Mouse (Mus musculus) erythroblast, embryonic 14.5 days (primary cell): Measurements from ENCODE around the gene Lgals4. TPM values are rescaled to one million over a fixed set of nuclear protein-coding genes. Genes with fewer than 3 reads are reported as not detected.

Source experiments
- H3K27me3 ChIP-seq: 2 replicates; pipeline ENCODE4 v1.6.1; 2012; ENCODE audit warnings: inconsistent platforms; ENCODE audit not compliant: control insufficient read depth
- H3K36me3 ChIP-seq: 2 replicates; pipeline ENCODE4 v1.6.1; 2012; ENCODE audit warnings: mild to moderate bottlenecking, inconsistent platforms; ENCODE audit not compliant: control insufficient read depth
- H3K4me1 ChIP-seq: 2 replicates; pipeline ENCODE4 v1.6.1; 2012; ENCODE audit warnings: inconsistent platforms; ENCODE audit not compliant: control insufficient read depth
- H3K4me3 ChIP-seq: replicated peaks from 2 replicates; pipeline ENCODE3; 2012; ENCODE audit warnings: moderate library complexity, mild to moderate bottlenecking, inconsistent platforms
- H3K9me3 ChIP-seq: 2 replicates; pipeline ENCODE4 v1.6.1; 2012; ENCODE audit warnings: low read length, inconsistent platforms, mixed read lengths; ENCODE audit not compliant: control insufficient read depth
- GATA1 ChIP-seq: IDR thresholded peaks from 2 replicates; pipeline ENCODE4 v1.6.1; 2012; ENCODE audit warnings: low read length, inconsistent platforms, mixed read lengths
- TAL1 ChIP-seq: IDR thresholded peaks from 3 replicates; pipeline ENCODE4 v1.6.1; 2012; ENCODE audit warnings: low read length, inconsistent platforms, mixed read lengths
- polyA plus RNA-seq: library from polyadenylated mRNA; stranded (reverse); fragments of >175 nt; gene quantifications from 2 replicates; pipeline ENCODE4 v1.2.3, GENCODE M21; 2012

The Lgals4 gene
- polyA plus RNA-seq, 1 experiment: 0.17 TPM

DNA sequence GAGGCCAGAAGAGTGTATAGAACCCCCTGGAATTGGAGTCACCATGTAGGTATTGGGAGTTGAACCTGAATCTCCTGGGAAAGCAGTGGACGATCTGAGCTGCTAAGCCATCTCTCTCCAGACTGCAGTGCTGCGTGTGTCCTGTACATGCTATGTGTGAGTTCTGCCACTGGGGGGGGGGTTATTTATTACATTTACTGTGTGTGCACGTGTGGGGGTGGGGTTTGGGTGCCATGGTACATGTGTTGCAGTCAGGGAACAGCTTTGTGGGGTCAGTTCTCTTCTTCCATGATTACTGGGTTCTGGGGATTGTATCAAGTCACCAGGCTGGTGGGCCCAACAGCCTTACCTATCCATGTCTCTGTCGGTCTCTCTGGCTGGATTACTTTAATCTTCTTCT is 26.8 kb upstream of the Lgals4 start:
- H3K4me1 ChIP-seq: peaks cover 53% of the 10 kb centered on the region

DNA sequence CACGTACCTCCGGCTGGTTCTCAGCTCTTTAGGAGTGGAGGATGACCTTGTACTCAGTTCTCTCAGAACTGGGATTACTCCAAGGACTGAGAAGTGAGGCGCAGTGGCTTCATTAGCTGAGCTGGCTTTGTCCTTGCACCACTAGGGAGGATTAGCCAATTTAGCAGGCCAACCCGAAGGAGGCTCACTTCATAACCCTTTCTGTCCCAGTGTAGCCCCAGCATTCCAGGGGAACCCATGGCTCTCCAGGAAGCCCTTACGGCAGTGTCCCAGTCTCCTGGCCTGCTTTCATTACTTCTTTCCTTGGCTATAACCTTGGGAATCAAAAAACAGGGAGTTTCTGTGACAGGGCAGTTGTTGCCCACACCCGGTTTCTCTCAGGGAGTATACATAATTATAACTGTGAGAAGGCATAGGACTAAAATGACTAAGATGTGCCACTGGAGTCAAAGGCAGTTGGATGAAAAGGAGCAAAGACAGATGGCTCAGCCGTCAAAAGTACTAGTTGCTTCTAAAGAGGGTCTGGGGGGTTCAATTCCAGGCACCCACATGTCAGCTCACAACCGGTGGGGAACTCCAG is 25.9 kb upstream of the Lgals4 start:
- peaks cover 11% of the 10 kb centered on the region for H3K36me3 ChIP-seq
- TF ChIP-seq TAL1 (no peak), GATA1 (no peak)

More for the DNA sequence above, 26.8 kb upstream of the Lgals4 start:
- H3K4me3 ChIP-seq: no peak overlapping the region
- no peaks in the 10 kb centered on the region for H3K9me3 ChIP-seq
- no peak for TF ChIP-seq TAL1
- no peak for TF ChIP-seq GATA1
- no peaks in the 10 kb centered on the region for H3K27me3 ChIP-seq
- peaks cover 2% of the 10 kb centered on the region for H3K36me3 ChIP-seq

DNA sequence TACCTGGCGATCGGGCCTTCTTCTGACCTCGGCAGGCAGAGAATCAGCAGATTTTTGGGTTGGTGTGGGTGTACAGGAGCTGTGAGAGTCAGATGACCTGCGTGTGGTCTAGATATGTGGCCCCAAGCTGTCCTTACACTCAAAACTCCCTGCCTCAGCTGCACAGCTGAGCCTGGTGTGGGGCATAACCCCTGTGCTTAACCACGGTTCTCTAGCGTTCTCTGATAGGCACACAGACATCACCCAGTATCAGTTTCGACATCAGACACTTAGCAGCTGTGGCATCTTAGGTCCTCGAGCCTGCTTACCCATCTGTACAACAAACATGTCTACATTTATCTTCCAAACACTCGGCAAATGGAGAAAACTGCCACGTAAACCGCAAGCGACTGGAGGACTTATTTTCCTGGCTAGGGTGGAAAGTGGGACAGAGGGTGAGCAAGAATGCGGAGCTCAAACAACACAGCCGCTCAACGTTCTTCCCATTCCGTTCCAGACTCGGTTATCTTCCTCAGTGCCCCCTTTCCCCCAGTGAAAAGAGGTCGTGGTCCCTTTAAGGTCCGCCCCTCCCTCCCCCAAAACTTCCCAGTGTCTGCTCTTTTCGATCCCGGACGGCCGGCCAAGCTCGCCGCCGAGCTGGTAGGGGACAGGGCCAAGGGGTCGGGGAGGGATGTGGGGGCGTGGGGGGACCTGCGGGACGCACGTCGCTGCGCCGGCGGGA is 25.3 kb upstream of the Lgals4 start, which contains the start of gene Hnrnpl:
Gene Hnrnpl, plus strand, starts transcription at position 321 of the 721 bp plus-strand sequence.
- TF ChIP-seq GATA1 (no peak), TAL1 (no peak)
- Histone ChIP-seq H3K4me1 (peaks cover 55% of the 10 kb centered on the region), H3K9me3 (no peaks in the 10 kb centered on the region), H3K4me3 (peak within 1 kb of the TSS; percentile 93), H3K27me3 (no peaks in the 10 kb centered on the region), H3K36me3 (peaks cover 17% of the 10 kb centered on the region)

More for the DNA sequence above, 25.9 kb upstream of the Lgals4 start:
- Histone ChIP-seq H3K4me3 (peak overlapping the region; percentile 93), H3K4me1 (peaks cover 55% of the 10 kb centered on the region), H3K9me3 (no peaks in the 10 kb centered on the region), H3K27me3 (no peaks in the 10 kb centered on the region)

DNA sequence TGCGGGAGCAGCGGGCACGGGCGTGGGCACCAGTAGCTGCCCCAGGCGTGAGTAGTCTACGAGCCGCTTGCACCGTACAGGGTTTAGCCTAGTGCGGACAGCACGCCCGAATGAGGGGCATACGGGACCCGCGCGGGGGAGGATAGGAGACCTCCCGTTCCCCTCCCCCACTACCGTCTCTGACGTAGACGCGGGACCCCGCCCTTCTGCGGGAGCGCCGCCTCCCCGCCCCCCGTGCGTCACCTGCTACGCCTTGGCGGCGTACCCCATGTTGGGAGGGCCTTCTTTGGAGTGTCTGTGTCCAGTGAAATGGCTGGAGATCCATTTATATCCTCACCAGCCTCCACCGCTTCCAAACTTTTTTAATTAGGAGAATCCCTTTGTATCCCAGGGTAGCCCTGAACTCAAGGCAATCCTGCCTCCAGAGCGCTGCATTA is 24.7 kb upstream of the Lgals4 start:
- no peak for TF ChIP-seq TAL1
- no peak for TF ChIP-seq GATA1
- Histone ChIP-seq H3K4me1 (peaks cover 55% of the 10 kb centered on the region), H3K36me3 (peaks cover 23% of the 10 kb centered on the region), H3K4me3 (peak overlapping the region; percentile 93), H3K9me3 (no peaks in the 10 kb centered on the region), H3K27me3 (no peaks in the 10 kb centered on the region)

DNA sequence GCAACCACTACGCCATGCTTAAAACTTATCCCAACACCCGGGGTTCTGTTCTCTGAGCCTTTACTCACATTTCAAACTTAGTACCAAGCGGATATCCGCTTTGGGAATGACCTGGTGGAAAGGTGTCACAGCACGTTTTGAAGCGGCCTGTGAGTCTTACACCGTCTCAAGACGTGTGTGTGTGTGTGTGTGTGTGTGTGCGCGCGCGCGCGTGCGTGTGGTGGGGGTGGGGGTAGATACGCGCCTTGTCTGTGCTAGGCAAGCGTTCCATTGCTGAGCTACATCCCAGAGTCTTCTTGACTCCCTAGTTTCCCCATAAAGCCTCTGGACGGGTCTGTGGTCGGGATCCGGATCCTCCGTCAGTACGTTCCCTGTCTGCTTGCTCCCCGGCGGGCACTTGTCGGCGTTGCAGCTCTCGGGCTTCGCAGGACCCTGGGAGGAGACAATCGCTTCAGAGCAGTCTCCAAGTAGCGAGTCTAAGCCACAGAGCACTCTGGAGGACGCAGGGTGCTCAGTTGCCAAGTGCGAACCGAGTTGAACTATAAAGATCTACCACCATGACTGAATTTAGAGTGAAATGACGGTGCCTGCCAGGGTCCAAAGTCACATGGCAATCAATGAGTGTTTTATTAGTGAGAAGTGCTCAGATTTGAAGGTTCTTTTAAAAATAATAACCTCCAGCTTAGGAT is 24.1 kb upstream of the Lgals4 start:
- Histone ChIP-seq H3K27me3 (no peaks in the 10 kb centered on the region), H3K4me1 (peaks cover 57% of the 10 kb centered on the region), H3K4me3 (peak overlapping the region; percentile 93), H3K9me3 (no peaks in the 10 kb centered on the region), H3K36me3 (peaks cover 29% of the 10 kb centered on the region)
- TF ChIP-seq GATA1 (no peak), TAL1 (no peak)

DNA sequence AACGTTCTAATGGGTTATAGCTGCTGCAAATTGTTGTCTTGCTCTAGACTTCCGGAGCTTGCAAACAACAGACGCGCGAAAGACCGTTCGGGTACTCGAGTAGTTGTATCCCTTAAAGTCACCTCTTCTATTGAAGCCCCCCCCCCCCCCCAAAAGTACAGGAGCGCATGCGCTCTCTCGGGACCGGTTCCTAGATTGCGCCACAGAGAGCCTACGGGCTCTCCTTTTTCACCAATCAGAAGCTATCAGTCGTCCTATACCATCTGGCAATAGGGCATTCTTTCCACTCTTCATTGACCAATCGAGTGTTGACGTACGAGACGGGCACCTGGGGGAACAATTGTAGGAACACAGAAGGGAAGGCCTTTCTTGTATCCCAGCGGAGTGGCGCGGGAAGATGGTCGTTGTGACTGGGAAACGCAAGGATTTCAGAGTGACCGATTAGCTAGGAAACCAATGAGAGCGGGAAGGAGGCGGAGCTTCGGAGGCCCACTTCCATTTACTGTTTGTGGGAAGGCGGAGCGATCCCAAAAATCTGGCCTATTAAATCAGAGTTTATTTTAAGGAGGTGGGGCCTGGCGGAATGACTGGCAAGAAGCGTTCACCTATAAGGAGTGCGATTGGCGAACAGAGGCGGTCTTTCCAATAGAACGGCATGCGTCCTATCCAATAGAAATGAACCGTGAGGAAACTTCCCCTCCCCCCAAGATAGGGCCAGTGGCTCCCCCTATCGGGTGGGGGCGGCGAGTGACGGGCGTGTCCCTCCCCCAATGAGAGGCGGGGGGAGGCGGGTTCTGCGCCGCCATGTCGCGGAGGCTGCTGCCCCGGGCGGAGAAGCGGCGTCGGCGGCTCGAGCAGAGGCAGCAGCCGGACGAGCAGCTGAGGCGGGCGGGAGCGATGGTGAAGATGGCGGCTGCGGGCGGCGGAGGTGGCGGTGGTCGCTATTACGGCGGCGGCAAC is 23.3 kb upstream of the Lgals4 start:
- peak overlapping the region; percentile 93 for H3K4me3 ChIP-seq
- no peaks in the 10 kb centered on the region for H3K9me3 ChIP-seq
- no peak for TF ChIP-seq TAL1
- peak; percentile 46; the same call in 1 of the 2 replicates for TF ChIP-seq GATA1
- peaks cover 64% of the 10 kb centered on the region for H3K4me1 ChIP-seq
- H3K36me3 ChIP-seq: peaks cover 37% of the 10 kb centered on the region
- H3K27me3 ChIP-seq: no peaks in the 10 kb centered on the region

DNA sequence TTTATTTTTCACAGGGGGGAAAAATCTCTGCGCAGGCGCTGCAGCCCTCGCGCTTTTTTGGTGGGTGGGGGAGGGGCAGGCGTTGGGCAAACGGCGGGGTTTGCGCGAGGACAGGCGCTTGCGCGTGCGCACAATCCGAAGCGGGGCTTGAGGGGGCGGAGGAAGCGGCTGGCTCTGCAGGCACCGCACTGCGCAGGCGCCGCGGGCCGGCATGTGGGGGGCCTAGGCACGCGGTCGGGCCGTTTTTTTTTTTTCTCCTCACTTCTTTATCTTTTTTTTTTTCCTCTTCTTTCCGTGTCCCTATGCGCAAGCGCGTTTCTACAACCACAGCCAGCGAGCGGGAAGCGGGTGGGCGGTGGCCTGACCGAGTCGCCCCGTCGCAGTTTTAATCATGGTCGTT is 22.4 kb upstream of the Lgals4 start:
- H3K27me3 ChIP-seq: no peaks in the 10 kb centered on the region
- no peak for TF ChIP-seq GATA1
- no peak for TF ChIP-seq TAL1
- H3K4me3 ChIP-seq: peak overlapping the region; percentile 93
- H3K36me3 ChIP-seq: peaks cover 46% of the 10 kb centered on the region
- H3K4me1 ChIP-seq: peaks cover 72% of the 10 kb centered on the region
- no peaks in the 10 kb centered on the region for H3K9me3 ChIP-seq

DNA sequence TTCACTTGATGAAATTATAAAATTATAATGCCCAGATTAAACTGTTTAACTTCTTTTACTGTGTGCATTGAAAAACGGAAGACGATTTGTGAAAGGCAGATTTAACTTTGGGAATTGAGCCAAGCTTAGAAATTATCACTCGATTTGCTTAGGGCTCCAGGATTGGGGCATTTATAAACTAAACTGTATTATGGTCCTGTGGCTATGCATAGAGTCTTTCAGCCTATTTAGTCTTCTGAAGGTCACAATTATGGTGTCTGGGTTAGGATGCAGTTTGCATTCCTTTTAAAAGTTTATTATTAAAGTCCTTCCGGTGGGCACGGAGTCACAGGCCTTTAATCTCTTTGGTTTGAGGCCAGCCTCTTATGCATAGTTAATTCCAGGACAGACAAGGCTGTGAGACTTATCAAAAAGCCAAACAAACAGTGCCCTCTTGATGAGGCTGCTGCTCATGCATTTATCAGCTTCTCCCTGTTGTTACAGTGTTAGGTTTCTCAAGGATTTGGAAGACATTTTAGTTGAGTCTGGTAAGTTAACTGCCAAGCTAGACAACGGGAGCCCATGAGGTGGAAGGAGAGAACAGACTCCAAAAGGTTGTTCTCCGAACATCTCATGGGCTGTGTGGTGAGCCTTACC is 21.9 kb upstream of the Lgals4 start:
- Histone ChIP-seq H3K4me1 (peaks cover 75% of the 10 kb centered on the region), H3K9me3 (no peaks in the 10 kb centered on the region), H3K4me3 (peak overlapping the region; percentile 93), H3K27me3 (no peaks in the 10 kb centered on the region), H3K36me3 (peaks cover 51% of the 10 kb centered on the region)
- TF ChIP-seq TAL1: no peak
- TF ChIP-seq GATA1: no peak
